Comparison of ENCODE assay signal across 19 mouse cellular contexts in the genomic region with DNA sequence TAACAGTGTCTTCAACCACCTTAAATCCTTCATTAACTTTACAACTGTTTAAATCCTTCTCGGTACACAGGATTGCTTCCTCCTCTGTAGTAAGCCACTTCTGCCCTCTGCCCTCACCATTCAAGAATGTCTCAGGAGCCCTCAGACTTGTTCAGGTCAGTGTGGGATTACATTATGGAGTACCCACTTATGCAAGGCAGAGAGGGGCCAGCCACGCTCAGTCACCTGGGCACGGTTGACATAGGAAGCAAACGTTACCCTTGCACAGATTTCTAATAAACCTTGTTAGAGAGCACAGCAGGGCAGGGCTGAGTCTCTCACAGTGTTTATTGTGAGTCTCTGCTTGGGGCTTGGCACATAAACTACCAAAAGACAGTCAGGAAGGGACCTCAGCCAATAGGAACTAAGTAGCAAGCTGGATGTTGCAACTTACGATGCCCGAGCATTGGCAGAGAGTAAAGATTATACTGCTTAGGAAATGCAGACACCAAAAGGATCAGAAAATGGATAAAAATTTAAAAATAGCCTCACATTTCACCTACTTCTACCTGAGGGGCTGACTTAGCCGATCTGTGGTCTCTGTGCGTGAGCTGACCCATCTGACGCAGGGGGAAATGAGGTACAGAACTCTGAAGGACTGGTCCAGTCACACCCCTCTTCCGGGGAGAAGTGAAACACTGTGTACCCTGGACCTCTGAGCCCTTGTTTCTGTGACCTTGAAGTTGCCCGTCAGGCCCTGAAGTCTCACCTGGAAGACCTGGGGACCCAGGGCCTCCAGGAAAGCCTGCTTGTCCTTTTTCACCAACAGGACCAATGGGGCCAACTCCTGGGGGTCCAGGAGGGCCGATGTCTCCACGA.
DNase-seq lines count a peak whose midpoint lies in the region; ATAC-seq lines count a peak whose summit lies in the region.
"Had no signal": no experiment of that assay in that cellular context is flagged by ENCODE, and none has a peak within 500 bp of the region (broad histone marks: within the 10 kb centered on the region; RNA-seq: fewer than 3 reads in every experiment).

No protein-coding gene starts in this region.

- no peak for DNase-seq in lung, postnatal 10 days
- peak; percentile 88 for DNase-seq in adipocyte (ENCODE audit: low spot score)
- DNase-seq in lung, postnatal 36 days, result peak; percentile 54
- no peak for DNase-seq in spleen, adult 18-20 months
- DNase-seq: adrenal gland, postnatal 10 days; cerebellum, adult 11-12 months; cerebellum, adult 9-10 months; cerebellum, postnatal 25 days; gastrocnemius, postnatal 10 days; heart, adult 2 months; heart, postnatal 14 days had no signal

- WGBS in lung, embryonic 16.5 days, result 72% methylated on average over 13 of the region's 13 CpGs

- no peak overlapping the region for H3K9ac ChIP-seq in lung, embryonic 16.5 days (ENCODE audit: low read length)
- H3K9ac ChIP-seq: embryonic facial prominence, embryonic 13.5 days; forebrain, embryonic 12.5 days; heart, embryonic 15.5 days; hindbrain, embryonic 13.5 days had no signal

- H3K4me3 ChIP-seq in lung, embryonic 16.5 days (ENCODE audit: low read length), result no peak overlapping the region
- H3K4me3 ChIP-seq: embryonic facial prominence, embryonic 13.5 days; forebrain, embryonic 12.5 days; heart, adult 2 months; heart, embryonic 15.5 days; hindbrain, embryonic 13.5 days had no signal

- H3K9me3 ChIP-seq in lung, embryonic 16.5 days (ENCODE audit: control insufficient read depth, low read length), result no peaks in the 10 kb centered on the region
- H3K9me3 ChIP-seq: embryonic facial prominence, embryonic 13.5 days; forebrain, embryonic 12.5 days; heart, embryonic 15.5 days; hindbrain, embryonic 13.5 days had no signal

- ATAC-seq in lung, embryonic 16.5 days (ENCODE audit: low read depth), result peak; percentile 44
- ATAC-seq in CD4-positive, CD25-positive, alpha-beta regulatory T cell, adult 4 months, result no peak
- ATAC-seq: forebrain, embryonic 16.5 days had no signal

- peaks cover 8% of the 10 kb centered on the region; the same call in 1 of the 2 replicates for H3K4me1 ChIP-seq in lung, embryonic 16.5 days (replicated peaks; ENCODE audit: control insufficient read depth, insufficient read depth, low read length)
- H3K4me1 ChIP-seq: embryonic facial prominence, embryonic 13.5 days; heart, embryonic 15.5 days; hindbrain, embryonic 13.5 days had no signal

- no peak overlapping the region for H3K27ac ChIP-seq in lung, embryonic 16.5 days (ENCODE audit: low read length)
- H3K27ac ChIP-seq: embryonic facial prominence, embryonic 13.5 days; forebrain, embryonic 12.5 days; heart, adult 2 months; heart, embryonic 15.5 days; hindbrain, embryonic 13.5 days had no signal

- peaks cover 63% of the 10 kb centered on the region for H3K36me3 ChIP-seq in lung, embryonic 16.5 days (ENCODE audit: control insufficient read depth, insufficient read depth, low read length)
- H3K36me3 ChIP-seq: hindbrain, embryonic 13.5 days had no signal

- no peak overlapping the region for H3K4me2 ChIP-seq in lung, embryonic 16.5 days (ENCODE audit: low read depth, low read length)
- H3K4me2 ChIP-seq: embryonic facial prominence, embryonic 13.5 days; forebrain, embryonic 12.5 days; heart, embryonic 11.5 days; heart, embryonic 15.5 days; hindbrain, embryonic 13.5 days had no signal

- H3K27me3 ChIP-seq in lung, embryonic 16.5 days (ENCODE audit: control insufficient read depth, insufficient read depth, low read depth, low read length), result no peaks in the 10 kb centered on the region
- H3K27me3 ChIP-seq: embryonic facial prominence, embryonic 13.5 days; heart, embryonic 15.5 days; hindbrain, embryonic 13.5 days had no signal

Comparison
In these comparisons a context has a peak if more than half of its experiments do, and no peak if none do; other contexts are left out.
1. DNase-seq: peak in adipocyte (single experiment) and lung, postnatal 36 days (single experiment); none in lung, postnatal 10 days (single experiment) and spleen, adult 18-20 months (0 of 2).